Mouse (Mus musculus): Measurements from ENCODE around the gene Ppp1ca. TPM values are rescaled to one million over a fixed set of nuclear protein-coding genes. Genes with fewer than 3 reads are reported as not detected.

Ppp1ca gene
- 660 and 721 TPM in 2 replicates for polyA plus RNA-seq (2015; fragmentation: Nextera tagmentation; extraction: Ambion mirVana)

DNA sequence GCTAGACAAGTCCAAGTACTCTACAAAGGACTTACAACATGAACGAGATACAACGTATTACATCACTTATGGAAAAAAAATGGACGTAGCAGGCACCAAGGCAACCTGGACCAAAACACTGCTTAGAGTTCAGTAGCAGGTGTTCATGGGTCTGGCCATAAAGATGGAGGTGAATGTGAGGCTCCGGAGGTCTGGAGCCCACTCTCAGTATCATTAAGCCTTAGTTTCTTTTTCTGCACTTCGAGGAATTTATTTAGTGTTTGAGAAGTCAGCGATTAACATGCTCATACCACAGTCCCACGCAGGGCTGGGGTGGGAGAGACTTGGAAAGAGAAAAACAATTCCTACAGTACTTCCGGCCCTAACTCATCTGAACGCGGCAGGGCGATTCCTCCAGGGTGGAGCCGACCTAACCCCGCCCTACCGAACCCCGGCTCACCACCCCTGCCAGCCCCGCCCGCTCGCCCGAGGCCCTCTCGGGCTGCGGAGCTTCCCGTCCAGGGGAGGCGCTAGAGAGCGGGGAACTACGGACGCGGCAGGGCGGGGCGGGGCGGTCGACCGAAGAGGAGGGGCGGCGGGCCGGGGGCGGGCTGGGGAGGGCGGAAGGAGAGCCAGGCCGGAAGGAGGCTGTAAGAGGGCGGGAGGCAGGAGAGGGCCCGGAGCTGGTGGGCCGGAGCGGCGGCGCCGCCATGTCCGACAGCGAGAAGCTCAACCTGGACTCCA, at the start of gene Ppp1ca:
Gene Ppp1ca, plus strand, starts transcription at position 538 of the 723 bp plus-strand sequence.

DNA sequence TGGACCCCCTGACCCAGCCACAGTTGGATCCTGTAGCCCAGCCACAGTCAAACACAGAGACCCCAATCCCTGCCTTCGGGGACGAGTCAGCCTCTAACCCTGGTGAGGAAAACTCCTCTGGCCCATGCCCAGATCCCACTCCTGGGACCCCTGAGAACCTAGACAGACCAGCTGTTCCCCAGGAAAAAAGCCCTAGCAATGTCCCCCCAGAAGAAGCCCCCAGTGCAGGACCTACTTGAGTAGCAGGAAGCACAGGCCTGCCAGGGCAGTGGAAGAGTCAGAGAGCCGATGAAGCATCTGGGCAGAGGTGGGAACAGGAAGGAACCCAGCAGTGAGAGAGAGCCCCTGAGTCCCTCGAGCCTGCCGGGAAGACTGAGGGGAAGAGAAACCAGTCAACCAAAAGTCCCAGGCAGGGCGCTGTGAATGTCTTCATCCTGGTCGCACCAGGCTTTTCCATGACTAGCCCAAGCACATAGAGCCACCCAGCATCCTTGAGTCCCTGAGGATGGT, 48.1 kb upstream of the Ppp1ca start, which contains the start of gene Cabp4:
Gene Cabp4, minus strand, starts transcription at position 275 of the 510 bp plus-strand sequence.

DNA sequence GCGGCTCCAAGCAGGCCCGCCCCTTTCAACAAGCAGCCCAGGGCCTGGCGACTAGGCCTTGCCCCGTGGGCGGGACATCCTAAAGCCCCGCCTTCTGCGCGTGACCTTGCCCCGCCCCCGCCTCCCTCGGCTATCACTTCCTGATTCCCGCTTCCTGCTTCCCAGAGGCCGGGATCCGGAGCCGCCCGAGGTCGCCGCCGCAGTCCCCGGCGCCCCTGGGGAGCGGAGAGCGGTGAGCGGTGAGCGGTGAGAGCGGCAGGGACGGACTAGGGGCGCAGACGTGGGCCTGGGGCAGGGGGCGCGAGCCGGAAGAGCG, 43.4 kb upstream of the Ppp1ca start, which contains the start of gene Coro1b:
Gene Coro1b, plus strand, starts transcription at position 129 of the 316 bp plus-strand sequence.

DNA sequence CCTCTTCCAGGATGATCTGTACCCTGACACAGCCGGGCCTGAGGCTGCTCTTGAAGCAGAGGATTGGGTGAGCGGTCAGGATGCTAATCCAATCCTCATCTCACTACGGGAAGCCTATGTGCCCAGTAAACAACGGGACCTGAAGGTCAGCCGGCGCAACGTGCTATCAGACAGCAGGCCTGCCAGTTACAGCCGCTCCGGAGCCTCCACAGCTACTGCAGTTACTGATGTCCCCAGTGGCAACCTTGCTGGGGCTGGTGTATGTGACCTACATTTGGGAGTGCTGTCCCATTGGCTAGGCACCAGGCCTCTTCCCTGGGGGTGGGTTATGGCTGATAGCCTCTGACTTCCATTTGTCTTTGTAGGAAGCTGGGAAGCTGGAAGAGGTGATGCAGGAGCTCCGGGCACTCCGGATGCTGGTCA, 38.6 kb upstream of the Ppp1ca start, which contains the start of gene Ptprcap:
Gene Ptprcap, plus strand, starts transcription at position 373 of the 423 bp plus-strand sequence.

DNA sequence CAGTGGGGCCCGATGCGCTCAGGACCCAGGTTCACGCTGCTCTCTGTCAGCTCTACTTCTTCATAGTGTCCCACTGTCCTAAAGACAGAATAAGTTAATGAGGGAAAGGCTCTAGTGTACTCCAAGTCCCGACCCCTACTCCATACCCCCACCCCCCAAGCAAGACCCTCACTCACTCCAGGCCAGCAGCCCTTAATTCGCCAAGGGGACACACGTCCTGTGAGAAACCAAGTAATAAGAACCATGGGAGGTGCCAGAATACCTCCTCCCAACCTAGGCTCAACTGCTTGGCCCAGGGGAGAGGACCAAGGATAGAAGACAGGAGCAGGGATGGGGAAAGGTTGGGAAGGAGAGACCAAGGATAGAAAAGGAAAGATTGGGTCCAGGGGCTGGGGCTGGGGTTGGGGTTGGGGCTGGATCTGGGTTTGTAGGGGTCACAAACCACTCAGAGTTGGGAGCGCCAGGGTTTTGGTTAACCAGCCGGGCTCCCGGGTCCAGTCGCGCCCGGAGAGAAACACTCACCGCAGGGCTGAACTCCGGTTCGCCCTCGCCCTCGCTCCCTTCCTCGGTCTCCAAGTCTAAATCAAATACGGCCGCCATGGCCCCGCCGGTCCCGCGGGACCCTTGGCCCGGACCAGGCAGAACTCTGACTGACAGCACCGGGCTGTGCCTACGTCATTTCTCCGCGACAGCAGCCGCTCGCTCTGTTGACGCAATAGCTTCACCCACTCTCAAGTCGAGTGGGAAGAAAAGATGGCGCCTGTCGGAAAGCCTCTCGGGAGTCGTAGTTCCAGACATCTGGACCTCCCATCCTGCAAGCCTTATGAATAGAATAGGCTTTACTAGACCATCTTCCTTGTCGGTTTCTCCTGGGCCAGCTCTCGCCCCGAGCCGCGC, 29.0 kb upstream of the Ppp1ca start, which contains the start of gene Rps6kb2:
Gene Rps6kb2, minus strand, starts transcription at position 709 of the 897 bp plus-strand sequence.

DNA sequence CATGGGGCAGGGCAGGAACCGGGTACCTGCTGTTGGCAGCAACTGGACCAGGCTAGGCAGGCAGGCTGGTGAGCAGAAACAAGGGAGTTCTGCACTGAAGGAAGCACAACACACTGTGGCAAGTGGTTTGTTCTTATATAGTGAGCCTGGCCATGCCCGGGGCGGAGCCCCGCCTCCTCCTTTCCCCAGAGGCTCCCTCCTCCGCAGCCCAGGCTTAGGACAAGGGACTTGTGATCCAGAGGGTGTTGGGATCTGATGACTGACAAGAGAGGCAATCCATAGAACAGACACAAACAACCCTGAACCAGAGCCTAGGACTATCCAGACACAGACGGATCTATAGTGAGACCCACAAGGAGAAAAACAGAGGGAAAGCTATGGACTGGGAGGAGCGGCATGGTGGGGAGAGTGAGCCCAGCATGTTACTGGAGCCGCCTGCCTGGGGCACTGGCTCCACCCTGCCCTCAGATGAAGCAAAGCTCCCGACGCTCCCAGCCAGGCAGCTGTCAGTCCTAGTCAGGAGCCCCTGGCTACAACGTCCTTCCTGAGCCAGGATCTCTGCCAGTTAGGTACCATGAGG, 16.4 kb upstream of the Ppp1ca start, which contains the start of gene Carns1:
Gene Carns1, minus strand, starts transcription at position 112 of the 580 bp plus-strand sequence.

DNA sequence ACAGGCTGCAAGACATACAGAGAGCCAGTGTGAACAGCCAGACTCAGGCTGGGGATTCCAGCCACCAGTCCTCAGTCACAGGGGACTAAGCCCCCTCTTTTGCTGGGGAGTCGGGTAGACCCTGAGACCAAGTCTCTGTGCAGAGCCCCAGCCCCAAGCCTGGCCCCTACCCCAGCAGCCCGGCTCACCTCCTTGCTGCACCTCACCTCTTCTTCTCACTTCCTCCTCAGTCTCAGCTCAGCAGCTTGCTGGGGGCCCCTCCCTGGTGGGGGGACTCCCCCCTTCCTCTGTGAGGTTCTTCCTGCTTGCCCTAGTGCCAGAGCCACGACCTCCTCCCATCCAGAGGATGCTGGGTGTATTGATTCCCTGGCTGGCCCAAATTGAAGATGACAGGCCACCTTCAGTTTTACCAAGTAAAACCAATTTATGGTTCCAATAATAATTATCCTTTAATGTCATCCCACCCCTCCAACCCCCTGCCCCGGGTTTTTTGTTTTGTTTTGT, 982 bp upstream of the Ppp1ca start, which contains the start of gene Tbc1d10c:
Gene Tbc1d10c, minus strand, starts transcription at position 454 of the 504 bp plus-strand sequence.

DNA sequence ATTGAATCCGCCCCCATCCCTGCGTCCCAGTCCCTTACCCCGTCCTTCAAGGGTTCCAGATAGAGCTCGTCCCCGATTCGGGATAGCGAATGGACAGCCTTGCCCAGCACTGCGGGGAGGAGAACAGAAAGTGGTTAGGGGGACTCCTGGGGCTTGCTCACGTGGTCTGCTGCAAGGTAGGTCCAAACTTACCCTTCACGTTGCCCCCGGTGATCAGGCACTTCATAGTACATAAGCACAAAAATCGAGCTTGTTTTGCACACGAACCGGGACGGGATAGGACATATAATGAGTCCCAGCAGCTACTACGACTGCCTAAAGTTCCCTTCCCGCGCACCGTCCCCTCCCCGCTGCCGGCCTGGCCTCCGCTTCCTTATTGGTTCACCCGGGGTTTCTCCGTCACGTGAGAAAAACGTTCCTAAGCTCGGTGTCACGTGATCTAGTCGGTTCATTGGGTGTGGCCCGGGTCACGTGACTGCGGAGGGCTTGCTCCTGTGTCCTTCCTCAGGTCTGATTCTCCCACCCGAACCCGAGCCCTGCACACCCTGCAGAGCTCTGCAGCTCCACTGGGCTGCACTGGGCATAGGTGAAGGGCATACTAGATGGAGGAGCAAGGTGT, 9.5 kb downstream of the Ppp1ca start, which contains the start of gene Rad9a:
Gene Rad9a, minus strand, starts transcription at position 372 of the 619 bp plus-strand sequence.

DNA sequence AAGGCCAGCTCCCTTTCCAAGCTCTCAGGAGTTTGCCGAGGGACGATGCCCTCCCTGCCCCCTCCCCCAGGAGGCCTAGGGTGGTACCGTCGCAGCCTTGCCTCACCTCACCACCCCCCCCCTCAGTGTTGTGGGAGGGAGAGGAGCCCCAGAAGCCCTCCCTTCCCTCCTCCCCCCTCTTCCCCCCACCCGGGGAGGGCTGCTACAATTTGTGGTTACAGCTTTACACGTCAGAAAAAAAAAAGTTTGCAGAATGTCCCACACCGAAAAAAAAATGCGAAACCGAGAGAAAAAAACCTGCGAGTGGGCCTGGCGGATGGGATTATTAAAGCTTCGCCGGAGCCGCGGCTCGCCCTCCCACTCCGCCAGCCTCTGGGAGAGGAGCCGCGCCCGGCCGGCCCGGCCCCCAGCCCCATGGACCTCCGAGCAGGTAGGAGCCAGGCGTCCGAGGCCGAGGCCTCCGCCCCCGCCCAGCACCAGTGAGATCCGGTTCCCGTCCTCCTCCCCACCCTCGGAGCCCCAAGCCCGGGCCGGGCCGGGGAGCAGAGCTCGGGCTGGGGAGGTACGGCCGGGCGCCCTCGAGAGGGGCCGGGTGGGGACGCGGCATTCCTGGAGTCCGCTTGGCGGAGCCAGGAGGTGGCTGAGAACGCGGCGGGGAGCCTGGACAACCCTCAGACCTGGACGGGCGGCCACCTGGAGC, 22.4 kb downstream of the Ppp1ca start, which contains the start of the genes Clcf1 and AC109138.7:
Gene Clcf1, plus strand, starts transcription at position 168 of the 700 bp plus-strand sequence.
Gene AC109138.7, plus strand, starts transcription at position 287 of the 700 bp plus-strand sequence.

DNA sequence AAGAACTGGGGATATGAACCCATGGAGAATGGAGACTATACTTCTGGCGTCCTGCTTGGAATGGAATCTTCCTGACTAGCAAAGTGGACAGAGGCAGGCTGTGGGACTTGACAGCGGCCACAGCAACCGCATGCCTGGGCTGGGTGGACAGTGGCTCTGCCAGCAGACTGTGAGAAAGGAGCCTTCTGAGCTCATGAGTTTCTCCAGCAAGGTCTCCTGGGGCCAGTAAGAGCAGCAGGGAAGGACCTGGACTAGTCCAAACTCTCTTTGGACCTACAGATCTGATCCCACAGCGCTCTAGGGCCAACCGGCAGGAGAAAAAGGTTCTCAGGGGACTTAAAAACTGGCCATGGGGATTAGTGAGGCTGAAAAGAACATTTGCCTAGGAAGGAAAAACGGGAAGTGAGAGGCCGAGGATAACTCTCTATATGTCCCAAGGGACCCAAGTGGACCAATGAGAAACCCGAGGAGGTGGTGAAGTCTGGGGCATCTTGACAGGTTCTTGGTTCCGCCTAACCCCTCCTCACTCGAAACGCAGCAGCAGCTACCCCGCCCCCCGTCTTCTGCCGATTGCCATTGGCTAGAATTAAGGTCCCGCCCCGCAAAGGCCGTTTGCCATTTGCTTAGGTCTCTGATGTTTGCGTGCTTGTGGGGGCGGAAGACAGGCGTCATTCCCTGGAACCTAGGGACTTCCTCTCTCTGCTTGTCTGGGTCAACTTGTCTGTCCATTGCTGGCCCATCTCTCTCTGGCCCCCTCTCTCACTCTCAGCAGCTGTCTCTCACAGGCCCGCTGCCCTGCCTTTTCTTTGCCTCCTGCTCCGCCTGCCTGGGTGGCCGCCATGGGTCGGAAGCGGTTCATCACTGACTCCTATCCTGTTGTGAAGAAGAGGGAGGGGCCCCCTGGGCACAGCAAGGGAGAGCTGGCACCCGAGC, 39.7 kb downstream of the Ppp1ca start, which contains the start of gene Pold4:
Gene Pold4, plus strand, starts transcription at position 647 of the 933 bp plus-strand sequence.

Small RNA genes lying within 50 kb of the gene (microRNA-seq; reads per million reads assigned to microRNA genes)
- 0 reads per million in 2 experiments for gene Gm26115

Other genes with a start within 250 kb of the Ppp1ca start
- gene Aldh3b3, start 233.4 kb upstream of the Ppp1ca start, polyA plus RNA-seq (2015; fragmentation: Nextera tagmentation; extraction: Ambion mirVana), result 0.35 TPM in 1 of 2 replicates, not detected in the other
- 1.0 and 9.9 TPM in 2 replicates for gene Aldh3b2, start 219.7 kb upstream of the Ppp1ca start, polyA plus RNA-seq (2015; fragmentation: Nextera tagmentation; extraction: Ambion mirVana)
- gene Acy3, start 205.5 kb upstream of the Ppp1ca start, polyA plus RNA-seq (2015; fragmentation: Nextera tagmentation; extraction: Ambion mirVana), result 10.8 and 13.3 TPM in 2 replicates
- gene Tbx10, start 199.3 kb upstream of the Ppp1ca start, polyA plus RNA-seq (2015; fragmentation: Nextera tagmentation; extraction: Ambion mirVana), result not detected in 2 replicates
- gene Nudt8, start 191.5 kb upstream of the Ppp1ca start, polyA plus RNA-seq (2015; fragmentation: Nextera tagmentation; extraction: Ambion mirVana), result 39.5 and 49.5 TPM in 2 replicates
- 0.94 and 1.1 TPM in 2 replicates for gene Gm49405, start 191.4 kb upstream of the Ppp1ca start, polyA plus RNA-seq (2015; fragmentation: Nextera tagmentation; extraction: Ambion mirVana)
- gene Doc2g, start 188.8 kb upstream of the Ppp1ca start, polyA plus RNA-seq (2015; fragmentation: Nextera tagmentation; extraction: Ambion mirVana), result 1.6 and 2.5 TPM in 2 replicates
- gene Ndufv1, start 179.3 kb upstream of the Ppp1ca start, polyA plus RNA-seq (2015; fragmentation: Nextera tagmentation; extraction: Ambion mirVana), result 413 and 450 TPM in 2 replicates
- 271 and 284 TPM in 2 replicates for gene Gstp1, start 154.1 kb upstream of the Ppp1ca start, polyA plus RNA-seq (2015; fragmentation: Nextera tagmentation; extraction: Ambion mirVana)
- 11.0 and 11.1 TPM in 2 replicates for gene Gstp2, start 146.0 kb upstream of the Ppp1ca start, polyA plus RNA-seq (2015; fragmentation: Nextera tagmentation; extraction: Ambion mirVana)
- gene Gstp3, start 132.5 kb upstream of the Ppp1ca start, polyA plus RNA-seq (2015; fragmentation: Nextera tagmentation; extraction: Ambion mirVana), result 0.21 TPM in 1 of 2 replicates, not detected in the other
- gene Cabp2, start 110.5 kb upstream of the Ppp1ca start, polyA plus RNA-seq (2015; fragmentation: Nextera tagmentation; extraction: Ambion mirVana), result 1.3 and 1.5 TPM in 2 replicates
- 38.7 and 45.9 TPM in 2 replicates for gene Cdk2ap2, start 94.9 kb upstream of the Ppp1ca start, polyA plus RNA-seq (2015; fragmentation: Nextera tagmentation; extraction: Ambion mirVana)
- 3.8 and 5.2 TPM in 2 replicates for gene Pitpnm1, start 92.1 kb upstream of the Ppp1ca start, polyA plus RNA-seq (2015; fragmentation: Nextera tagmentation; extraction: Ambion mirVana)
- 56.7 and 57.8 TPM in 2 replicates for gene Aip, start 66.2 kb upstream of the Ppp1ca start, polyA plus RNA-seq (2015; fragmentation: Nextera tagmentation; extraction: Ambion mirVana)
- gene Gpr152, start 52.3 kb upstream of the Ppp1ca start, polyA plus RNA-seq (2015; fragmentation: Nextera tagmentation; extraction: Ambion mirVana), result not detected in 2 replicates
- 0.14 and 1.5 TPM in 2 replicates for gene Cabp4, start 48.0 kb upstream of the Ppp1ca start, polyA plus RNA-seq (2015; fragmentation: Nextera tagmentation; extraction: Ambion mirVana)
- gene Coro1b, start 43.4 kb upstream of the Ppp1ca start, polyA plus RNA-seq (2015; fragmentation: Nextera tagmentation; extraction: Ambion mirVana), result 67.6 and 99.9 TPM in 2 replicates
- 2.1 and 2.3 TPM in 2 replicates for gene Ptprcap, start 38.5 kb upstream of the Ppp1ca start, polyA plus RNA-seq (2015; fragmentation: Nextera tagmentation; extraction: Ambion mirVana)
- gene Rps6kb2, start 28.7 kb upstream of the Ppp1ca start, polyA plus RNA-seq (2015; fragmentation: Nextera tagmentation; extraction: Ambion mirVana), result 42.6 and 42.9 TPM in 2 replicates
- 16.9 and 20.7 TPM in 2 replicates for gene Carns1, start 16.6 kb upstream of the Ppp1ca start, polyA plus RNA-seq (2015; fragmentation: Nextera tagmentation; extraction: Ambion mirVana)
- gene Tbc1d10c, start 781 bp upstream of the Ppp1ca start, polyA plus RNA-seq (2015; fragmentation: Nextera tagmentation; extraction: Ambion mirVana), result 5.1 and 6.7 TPM in 2 replicates
- 10.2 and 10.8 TPM in 2 replicates for gene Rad9a, start 9.6 kb downstream of the Ppp1ca start, polyA plus RNA-seq (2015; fragmentation: Nextera tagmentation; extraction: Ambion mirVana)
- 0.51 and 0.85 TPM in 2 replicates for gene Clcf1, start 22.2 kb downstream of the Ppp1ca start, polyA plus RNA-seq (2015; fragmentation: Nextera tagmentation; extraction: Ambion mirVana)
- not detected in 2 replicates for gene AC109138.7, start 22.3 kb downstream of the Ppp1ca start, polyA plus RNA-seq (2015; fragmentation: Nextera tagmentation; extraction: Ambion mirVana)
- gene Pold4, start 39.8 kb downstream of the Ppp1ca start, polyA plus RNA-seq (2015; fragmentation: Nextera tagmentation; extraction: Ambion mirVana), result 35.0 and 37.0 TPM in 2 replicates
- 1.6 and 3.1 TPM in 2 replicates for gene Ssh3, start 77.1 kb downstream of the Ppp1ca start, polyA plus RNA-seq (2015; fragmentation: Nextera tagmentation; extraction: Ambion mirVana)
- gene Ankrd13d, start 91.1 kb downstream of the Ppp1ca start, polyA plus RNA-seq (2015; fragmentation: Nextera tagmentation; extraction: Ambion mirVana), result 0.84 and 0.95 TPM in 2 replicates
- 6.6 and 7.6 TPM in 2 replicates for gene Grk2, start 114.2 kb downstream of the Ppp1ca start, polyA plus RNA-seq (2015; fragmentation: Nextera tagmentation; extraction: Ambion mirVana)
- 16.5 and 17.4 TPM in 2 replicates for gene Kdm2a, start 206.2 kb downstream of the Ppp1ca start, polyA plus RNA-seq (2015; fragmentation: Nextera tagmentation; extraction: Ambion mirVana)
- 7.7 and 8.7 TPM in 2 replicates for gene Rhod, start 247.4 kb downstream of the Ppp1ca start, polyA plus RNA-seq (2015; fragmentation: Nextera tagmentation; extraction: Ambion mirVana)